Mouse (Mus musculus) testis, postnatal 14 days (tissue): ENCODE measurements around the gene Tent4a.

Experiments used
- DNase-seq: peaks from one replicate; pipeline ENCODE4 v3.0.0; 2021; ENCODE audit warnings: low spot score

Gene Tent4a

GRCm38 (mm10) chr13:69519137-69519536 is 15.3 kb downstream of the Tent4a start:
- DNase-seq = no peak

GRCm38 (mm10) chr13:69517445-69517844 is 17.0 kb downstream of the Tent4a start:
- DNase-seq = no peak

- DNase-seq = no peak
These were observed 19.3 kb downstream of the Tent4a start for GRCm38 (mm10) chr13:69515091-69515490.

- no peak for DNase-seq
These were observed 24.8 kb downstream of the Tent4a start for GRCm38 (mm10) chr13:69509391-69510244.

GRCm38 (mm10) chr13:69507666-69508065 is 26.8 kb downstream of the Tent4a start:
- no peak for DNase-seq

GRCm38 (mm10) chr13:69506341-69507086 is 27.9 kb downstream of the Tent4a start:
- no peak for DNase-seq

GRCm38 (mm10) chr13:69502863-69503262 is 31.6 kb downstream of the Tent4a start:
- DNase-seq = no peak

- DNase-seq = no peak
These were observed 32.2 kb downstream of the Tent4a start for GRCm38 (mm10) chr13:69502157-69502750.

GRCm38 (mm10) chr13:69498276-69498675 is 36.1 kb downstream of the Tent4a start:
- DNase-seq = no peak

GRCm38 (mm10) chr13:69492876-69493463 is 41.4 kb downstream of the Tent4a start:
- peak; percentile 49 for DNase-seq

GRCm38 (mm10) chr13:69489777-69490176 is 44.6 kb downstream of the Tent4a start:
- DNase-seq = no peak

GRCm38 (mm10) chr13:69488565-69489255 is 45.7 kb downstream of the Tent4a start:
- DNase-seq = peak; percentile 30

- peak; percentile 20 for DNase-seq
These were observed 46.7 kb downstream of the Tent4a start for GRCm38 (mm10) chr13:69487611-69488275.

- DNase-seq = no peak
These were observed 47.3 kb downstream of the Tent4a start for GRCm38 (mm10) chr13:69487108-69487507.

GRCm38 (mm10) chr13:69485833-69486232 is 48.6 kb downstream of the Tent4a start:
- no peak for DNase-seq

- DNase-seq = no peak
These were observed 49.1 kb downstream of the Tent4a start for GRCm38 (mm10) chr13:69485326-69485725.

GRCm38 (mm10) chr13:69482751-69483150 is 51.7 kb downstream of the Tent4a start:
- DNase-seq = no peak

- peak; percentile 48 for DNase-seq
These were observed 52.5 kb downstream of the Tent4a start for GRCm38 (mm10) chr13:69481634-69482505.

- peak; percentile 83 for DNase-seq
These were observed 53.4 kb downstream of the Tent4a start for GRCm38 (mm10) chr13:69481026-69481425.

GRCm38 (mm10) chr13:69479906-69480305 is 54.5 kb downstream of the Tent4a start:
- no peak for DNase-seq
